Mouse (Mus musculus): ENCODE measurements around the gene Gm8126. TPM values are rescaled to one million over a fixed set of nuclear protein-coding genes. Genes with fewer than 3 reads are reported as not detected.
"Not testable (repeated sequence)": the region's sequence is repeated elsewhere in the genome, so short reads cannot be mapped to it uniquely, and the experiment has no call there.

Gene Gm8126
- polyA plus RNA-seq (2014; fragmentation: Nextera tagmentation; extraction: Ambion mirVana), result not detected in 2 replicates

DNA sequence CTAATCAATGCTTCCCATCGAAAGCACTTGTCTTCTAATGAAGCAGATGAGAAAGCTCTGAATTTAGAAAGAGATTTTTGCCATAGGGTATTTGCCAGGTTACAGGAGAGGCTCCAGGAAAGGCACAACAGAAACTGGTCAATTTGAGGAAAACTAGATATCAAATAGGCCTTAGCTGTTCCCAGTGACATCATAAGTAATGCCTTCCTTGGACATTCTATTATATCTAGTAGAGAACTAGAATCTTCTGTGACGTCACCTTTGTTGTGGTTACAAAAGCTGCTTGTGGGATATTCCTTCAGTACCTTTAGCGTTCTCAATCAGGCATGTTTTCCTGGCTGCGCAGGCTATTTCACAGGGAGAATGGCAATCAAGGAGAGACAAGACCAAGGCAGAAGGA is at the start of gene Gm8126:
Gm8126 (plus strand) TSS at position 301 of the 400 bp plus-strand sequence.
- H3K27ac ChIP-seq (ENCODE audit: low read depth, low read length); H3K9me3 ChIP-seq (ENCODE audit: control insufficient read depth, low read length); H3K9ac ChIP-seq (ENCODE audit: low read length); ATAC-seq (ENCODE audit: insufficient read depth, low FRiP score, low TSS enrichment); H3K4me1 ChIP-seq (ENCODE audit: control insufficient read depth, insufficient read depth, low read length); DNase-seq (ENCODE audit: low spot score); H3K27me3 ChIP-seq (ENCODE audit: control insufficient read depth, insufficient read depth, low read length); H3K4me2 ChIP-seq (ENCODE audit: low read depth); H3K4me3 ChIP-seq (ENCODE audit: low read depth, low read length); H3K36me3 ChIP-seq (ENCODE audit: control insufficient read depth, insufficient read depth, low read length): not testable (repeated sequence)
- 92% methylated on average over 2 of the region's 4 CpGs for WGBS

DNA sequence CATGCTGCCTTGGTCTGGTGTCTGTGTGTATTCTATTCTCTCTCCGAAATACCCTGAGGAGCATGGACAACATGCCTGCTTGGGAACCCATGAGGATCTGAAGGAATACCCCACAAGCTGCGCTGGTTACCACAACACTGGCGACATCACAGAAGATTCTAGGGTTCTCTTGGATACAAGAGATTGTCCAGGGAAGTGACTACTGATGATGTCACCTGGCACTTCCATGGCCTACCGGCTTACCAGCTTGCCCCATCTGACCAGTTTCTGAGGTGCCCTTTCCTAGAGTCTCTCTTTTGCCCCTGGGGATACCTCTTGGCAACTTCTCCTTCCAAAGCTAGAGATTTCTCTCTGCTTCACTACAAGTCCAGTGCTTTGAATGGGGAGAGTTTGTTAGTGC is 23.2 kb upstream of the Gm8126 start, which contains the start of gene Gm8122:
Gm8122 (minus strand) TSS at position 101 of the 400 bp plus-strand sequence.
- not testable (repeated sequence) for H3K27ac ChIP-seq (ENCODE audit: low read depth, low read length); H3K9ac ChIP-seq (ENCODE audit: low read length); H3K4me3 ChIP-seq (ENCODE audit: low read depth, low read length); ATAC-seq (ENCODE audit: insufficient read depth, low FRiP score, low TSS enrichment); DNase-seq (ENCODE audit: low spot score); H3K9me3 ChIP-seq (ENCODE audit: control insufficient read depth, low read length); H3K4me2 ChIP-seq (ENCODE audit: low read depth); H3K27me3 ChIP-seq (ENCODE audit: control insufficient read depth, insufficient read depth, low read length); H3K36me3 ChIP-seq (ENCODE audit: control insufficient read depth, insufficient read depth, low read length); H3K4me1 ChIP-seq (ENCODE audit: control insufficient read depth, insufficient read depth, low read length)
- WGBS, result 94% methylated on average over 3 of the region's 4 CpGs

DNA sequence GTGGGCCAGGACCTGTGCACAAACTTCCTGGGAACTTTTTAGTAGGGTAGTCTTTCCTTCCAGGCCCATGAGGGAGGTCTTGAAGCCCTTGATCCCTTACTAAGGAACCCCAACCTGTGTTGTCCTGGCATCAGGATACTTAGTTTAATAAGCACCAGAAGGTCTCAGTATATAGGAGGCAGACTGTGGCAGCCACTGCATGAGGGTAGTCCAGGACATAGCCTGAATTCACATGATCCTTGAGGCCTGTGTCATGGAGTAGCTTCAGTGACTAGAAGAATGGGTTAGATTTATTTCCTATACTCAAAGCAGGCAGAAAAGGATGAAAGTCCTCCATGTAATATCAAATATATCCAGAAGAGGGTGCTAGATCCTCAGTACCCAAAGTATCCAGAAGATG is 20.7 kb upstream of the Gm8126 start:
- not testable (repeated sequence) for H3K4me1 ChIP-seq (ENCODE audit: control insufficient read depth, insufficient read depth, low read length); H3K4me2 ChIP-seq (ENCODE audit: low read depth); H3K27ac ChIP-seq (ENCODE audit: low read depth, low read length); ATAC-seq (ENCODE audit: insufficient read depth, low FRiP score, low TSS enrichment); H3K9me3 ChIP-seq (ENCODE audit: control insufficient read depth, low read length); DNase-seq (ENCODE audit: low spot score); H3K4me3 ChIP-seq (ENCODE audit: low read depth, low read length); H3K36me3 ChIP-seq (ENCODE audit: control insufficient read depth, insufficient read depth, low read length); H3K27me3 ChIP-seq (ENCODE audit: control insufficient read depth, insufficient read depth, low read length); H3K9ac ChIP-seq (ENCODE audit: low read length)

DNA sequence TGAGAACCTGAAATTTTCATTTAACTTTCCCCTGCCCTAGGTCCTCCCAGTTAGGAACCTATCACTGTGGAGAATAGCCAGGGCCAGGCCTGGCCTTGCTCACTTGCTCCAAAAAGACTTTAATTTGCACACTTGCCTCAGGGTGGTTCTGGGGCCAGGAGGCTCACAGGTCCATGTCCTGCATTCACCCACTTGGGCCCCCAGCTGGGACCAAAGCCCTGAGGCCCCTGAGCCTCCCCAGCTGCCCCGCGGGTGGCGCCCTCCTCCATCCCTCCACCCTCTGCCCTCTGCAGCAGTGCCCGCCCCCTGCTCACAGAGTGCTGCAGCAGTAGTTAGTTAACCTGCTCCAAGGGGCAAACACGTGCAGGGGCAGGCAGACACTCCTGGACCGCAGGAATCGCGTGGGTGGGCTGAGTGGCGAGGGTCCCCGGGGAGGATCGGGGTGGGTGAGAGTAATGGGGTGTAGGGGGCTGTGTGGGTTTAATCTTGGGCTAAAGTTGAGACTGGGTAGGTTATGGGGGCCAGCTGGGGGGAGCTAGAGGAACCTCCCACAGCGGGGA is 8.8 kb upstream of the Gm8126 start:
- not testable (repeated sequence) for H3K4me2 ChIP-seq (ENCODE audit: low read depth); H3K27me3 ChIP-seq (ENCODE audit: control insufficient read depth, insufficient read depth, low read length); H3K9ac ChIP-seq (ENCODE audit: low read length); H3K27ac ChIP-seq (ENCODE audit: low read depth, low read length); H3K36me3 ChIP-seq (ENCODE audit: control insufficient read depth, insufficient read depth, low read length); H3K9me3 ChIP-seq (ENCODE audit: control insufficient read depth, low read length); DNase-seq (ENCODE audit: low spot score); H3K4me1 ChIP-seq (ENCODE audit: control insufficient read depth, insufficient read depth, low read length); ATAC-seq (ENCODE audit: insufficient read depth, low FRiP score, low TSS enrichment); H3K4me3 ChIP-seq (ENCODE audit: low read depth, low read length)
- WGBS, result 13% methylated on average over 8 of the region's 12 CpGs

DNA sequence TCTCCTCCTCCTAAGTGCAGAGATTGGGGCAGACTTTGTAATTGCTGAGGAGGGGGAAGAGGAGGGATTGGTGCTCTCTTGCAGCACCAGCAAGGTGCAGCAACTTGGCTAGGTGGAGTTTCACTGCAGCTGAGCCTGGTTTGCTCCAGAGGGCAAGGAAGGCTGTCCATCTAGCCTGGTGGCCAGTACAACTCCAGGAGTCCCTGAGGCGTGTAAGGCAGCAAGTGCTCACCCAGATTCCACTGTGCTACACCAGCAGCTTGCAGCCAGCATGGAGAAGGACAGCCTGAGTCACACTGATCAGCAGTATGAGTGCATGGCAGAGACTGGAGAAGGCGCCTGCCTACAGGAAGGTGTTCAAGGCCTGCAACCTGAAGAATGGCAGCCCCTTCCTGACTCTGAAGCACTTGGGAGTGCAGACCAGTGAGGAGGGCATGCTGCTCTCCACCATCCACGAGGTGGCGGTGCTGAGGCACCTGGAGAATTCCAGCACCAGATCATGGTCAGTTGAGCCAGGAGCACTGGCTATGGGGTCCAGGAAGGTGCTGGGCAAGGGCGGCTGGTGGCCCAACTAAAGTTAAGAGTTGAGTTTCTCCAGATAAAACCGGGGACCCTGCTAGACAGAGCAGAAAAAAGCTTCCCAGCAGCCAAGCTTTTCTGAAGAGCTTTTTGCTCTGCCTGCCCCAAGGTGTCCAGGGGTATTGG is 7.7 kb upstream of the Gm8126 start:
- not testable (repeated sequence) for H3K9ac ChIP-seq (ENCODE audit: low read length); H3K4me3 ChIP-seq (ENCODE audit: low read depth, low read length); H3K36me3 ChIP-seq (ENCODE audit: control insufficient read depth, insufficient read depth, low read length); H3K27ac ChIP-seq (ENCODE audit: low read depth, low read length); DNase-seq (ENCODE audit: low spot score); ATAC-seq (ENCODE audit: insufficient read depth, low FRiP score, low TSS enrichment); H3K27me3 ChIP-seq (ENCODE audit: control insufficient read depth, insufficient read depth, low read length); H3K4me1 ChIP-seq (ENCODE audit: control insufficient read depth, insufficient read depth, low read length); H3K4me2 ChIP-seq (ENCODE audit: low read depth); H3K9me3 ChIP-seq (ENCODE audit: control insufficient read depth, low read length)
- 33% methylated on average over 5 of the region's 6 CpGs for WGBS

DNA sequence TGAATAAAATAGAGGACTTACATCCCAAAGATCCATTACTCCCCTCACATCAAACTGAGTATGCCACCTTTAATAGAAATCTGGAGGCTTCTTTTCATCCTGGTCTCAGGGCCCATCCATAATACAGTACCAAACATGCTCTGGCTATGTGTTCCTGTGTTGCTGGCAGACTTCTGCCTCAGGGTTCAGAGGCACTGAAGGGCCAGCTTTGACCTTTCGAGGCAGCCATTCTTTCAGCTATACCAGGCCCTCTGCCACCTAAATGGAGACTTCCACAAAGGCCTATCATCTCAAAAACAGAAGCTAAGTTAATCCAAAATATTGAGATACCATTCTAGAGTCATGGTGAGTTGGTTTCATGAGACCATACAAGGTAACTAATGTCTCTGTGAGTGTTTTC is 1.9 kb upstream of the Gm8126 start:
- H3K9ac ChIP-seq (ENCODE audit: low read length); H3K27me3 ChIP-seq (ENCODE audit: control insufficient read depth, insufficient read depth, low read length); H3K4me1 ChIP-seq (ENCODE audit: control insufficient read depth, insufficient read depth, low read length); H3K36me3 ChIP-seq (ENCODE audit: control insufficient read depth, insufficient read depth, low read length); H3K4me3 ChIP-seq (ENCODE audit: low read depth, low read length); H3K27ac ChIP-seq (ENCODE audit: low read depth, low read length); H3K9me3 ChIP-seq (ENCODE audit: control insufficient read depth, low read length); ATAC-seq (ENCODE audit: insufficient read depth, low FRiP score, low TSS enrichment); DNase-seq (ENCODE audit: low spot score); H3K4me2 ChIP-seq (ENCODE audit: low read depth): not testable (repeated sequence)
- 82% methylated on average over 1 of the region's 1 CpGs for WGBS

DNA sequence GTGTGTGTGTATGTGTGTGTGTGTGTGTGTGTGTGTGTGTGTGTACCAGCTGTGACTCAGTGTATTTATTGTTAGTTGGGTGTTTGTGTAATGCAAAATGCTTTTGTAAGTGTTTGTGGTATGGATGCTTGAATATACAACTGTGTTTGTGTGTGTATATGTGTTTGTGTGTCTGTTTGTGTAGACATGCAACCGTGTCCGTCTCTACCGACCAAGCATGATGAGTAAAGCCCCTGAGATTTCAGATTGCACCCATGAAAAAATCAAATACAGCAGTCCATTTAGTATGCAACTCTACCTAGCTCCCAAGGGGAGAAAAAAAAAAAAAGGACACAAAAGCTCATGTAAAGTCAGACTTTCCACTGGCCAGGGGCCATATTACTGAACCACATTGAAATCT is 5.0 kb downstream of the Gm8126 start:
- H3K4me2 ChIP-seq (ENCODE audit: low read depth); H3K27me3 ChIP-seq (ENCODE audit: control insufficient read depth, insufficient read depth, low read length); H3K9me3 ChIP-seq (ENCODE audit: control insufficient read depth, low read length); H3K36me3 ChIP-seq (ENCODE audit: control insufficient read depth, insufficient read depth, low read length); H3K9ac ChIP-seq (ENCODE audit: low read length); DNase-seq (ENCODE audit: low spot score); H3K4me3 ChIP-seq (ENCODE audit: low read depth, low read length); H3K4me1 ChIP-seq (ENCODE audit: control insufficient read depth, insufficient read depth, low read length); ATAC-seq (ENCODE audit: insufficient read depth, low FRiP score, low TSS enrichment); H3K27ac ChIP-seq (ENCODE audit: low read depth, low read length): not testable (repeated sequence)
- 94% methylated on average over 3 of the region's 3 CpGs for WGBS

DNA sequence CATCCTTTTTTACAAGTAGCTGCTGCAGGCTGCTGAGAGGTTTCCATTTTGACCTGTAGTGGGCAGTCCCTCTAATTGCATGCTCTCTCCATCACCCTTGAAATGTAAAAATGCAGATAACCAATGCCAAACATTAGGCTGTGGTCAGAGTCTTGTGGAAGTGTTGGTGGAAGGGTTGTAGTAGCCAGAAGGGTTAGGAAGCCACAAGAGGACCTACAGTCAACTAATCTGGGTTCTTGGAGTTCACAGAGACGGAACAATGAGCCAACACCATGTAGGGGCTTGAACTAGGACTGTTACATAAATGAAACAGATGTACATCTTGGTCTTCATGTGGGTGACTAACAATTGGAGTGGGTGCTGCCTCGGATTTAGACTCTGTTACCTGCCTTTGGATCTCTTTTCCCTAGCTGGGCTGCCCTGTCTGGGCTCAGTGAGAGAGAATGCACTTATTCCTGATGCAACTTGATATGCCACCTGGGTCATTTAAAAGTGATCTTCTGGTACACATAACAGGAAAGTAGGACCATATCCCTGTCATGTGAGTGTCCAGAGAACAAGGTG is 10.2 kb downstream of the Gm8126 start:
- H3K27me3 ChIP-seq (ENCODE audit: control insufficient read depth, insufficient read depth, low read length); ATAC-seq (ENCODE audit: insufficient read depth, low FRiP score, low TSS enrichment); H3K9ac ChIP-seq (ENCODE audit: low read length); H3K36me3 ChIP-seq (ENCODE audit: control insufficient read depth, insufficient read depth, low read length); H3K9me3 ChIP-seq (ENCODE audit: control insufficient read depth, low read length); H3K4me2 ChIP-seq (ENCODE audit: low read depth); H3K27ac ChIP-seq (ENCODE audit: low read depth, low read length); H3K4me1 ChIP-seq (ENCODE audit: control insufficient read depth, insufficient read depth, low read length); H3K4me3 ChIP-seq (ENCODE audit: low read depth, low read length); DNase-seq (ENCODE audit: low spot score): not testable (repeated sequence)
- WGBS, result 60% methylated on average over 2 of the region's 2 CpGs

DNA sequence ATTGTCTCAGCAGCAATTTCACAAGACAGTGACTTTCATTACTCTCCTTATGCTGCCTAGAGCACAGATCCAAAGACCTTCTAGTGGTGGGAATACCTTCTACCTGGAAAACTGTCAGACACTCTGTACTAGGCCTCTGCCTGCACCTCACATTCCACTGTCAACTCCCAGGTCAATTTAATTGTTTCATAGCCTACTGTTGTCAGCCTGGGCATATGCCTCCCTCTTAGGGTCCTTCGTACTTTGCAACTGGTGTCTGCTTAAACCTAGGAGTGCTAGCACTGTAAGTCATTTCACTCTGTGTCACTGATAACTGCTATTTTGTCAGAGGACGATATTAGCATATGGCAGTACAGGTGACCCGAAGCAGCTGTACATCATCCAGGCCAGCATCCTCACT is 10.8 kb downstream of the Gm8126 start:
- 86% methylated on average over 3 of the region's 3 CpGs for WGBS

More for the DNA sequence above, 10.8 kb downstream of the Gm8126 start:
- H3K9ac ChIP-seq (ENCODE audit: low read length); H3K27me3 ChIP-seq (ENCODE audit: control insufficient read depth, insufficient read depth, low read length); DNase-seq (ENCODE audit: low spot score); ATAC-seq (ENCODE audit: insufficient read depth, low FRiP score, low TSS enrichment); H3K27ac ChIP-seq (ENCODE audit: low read depth, low read length); H3K4me1 ChIP-seq (ENCODE audit: control insufficient read depth, insufficient read depth, low read length); H3K9me3 ChIP-seq (ENCODE audit: control insufficient read depth, low read length); H3K4me2 ChIP-seq (ENCODE audit: low read depth); H3K4me3 ChIP-seq (ENCODE audit: low read depth, low read length); H3K36me3 ChIP-seq (ENCODE audit: control insufficient read depth, insufficient read depth, low read length): not testable (repeated sequence)
